Mouse (Mus musculus): ENCODE results near the gene Fam120a.

- TF ChIP-seq CTCF (IDR thresholded peaks at IDR 0.05; ENCODE audit: low read depth, low read length) = no peak
- no peak for TF ChIP-seq GATA1 (IDR thresholded peaks at IDR 0.05; ENCODE audit: borderline replicate concordance, low read length)
- no peak for TF ChIP-seq TAL1 (conservative IDR thresholded peaks at IDR 0.05; ENCODE audit: low read depth, low read length)
- no peak for TF ChIP-seq GATA2 (IDR thresholded peaks at IDR 0.05; ENCODE audit: borderline replicate concordance, low read depth, low read length)
- TF ChIP-seq POLR2AphosphoS5 (IDR thresholded peaks at IDR 0.05; ENCODE audit: insufficient replicate concordance, low read depth, low read length) = no peak
Measured at GRCm38 (mm10) chr13:48838284-48838683, 129.5 kb downstream of the Fam120a start.
